Mouse (Mus musculus) frontal cortex, adult (tissue): Measurements from ENCODE around the gene Ppfia3.
A peak's percentile ranks its signal among the peaks of the same experiment; 100 is the strongest.
"Not testable (repeated sequence)": the region's sequence is repeated elsewhere in the genome, so short reads cannot be mapped to it uniquely, and the experiment has no call there.

Experiments
- ATAC-seq: cut with Nextera tagmentation; 2 replicates; pipeline ENCODE4 v1.9.2; 2017; ENCODE audit warnings: mild to moderate bottlenecking, moderate library complexity, mixed read lengths; ENCODE audit not compliant: low TSS enrichment

The Ppfia3 gene

DNA sequence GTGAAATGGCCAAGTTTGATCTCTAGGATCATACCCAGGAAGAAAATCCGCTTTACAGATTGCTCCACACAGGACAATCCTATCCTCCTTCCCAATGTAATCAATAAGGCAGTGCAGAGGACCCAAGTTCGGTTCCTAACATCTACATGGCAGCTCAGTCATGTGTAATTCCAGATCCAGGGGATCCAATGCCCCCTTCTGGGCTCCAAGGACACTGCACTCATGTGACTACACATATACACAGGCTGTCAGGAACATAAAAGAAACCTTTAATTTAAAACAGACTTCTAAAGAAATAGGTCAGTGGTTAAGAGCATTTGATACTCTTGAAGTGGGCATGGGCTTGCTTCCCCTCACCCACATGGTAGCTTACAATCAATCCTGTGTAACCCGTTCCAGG lies 19.3 kb upstream of the Ppfia3 start:
- ATAC-seq, result no peak

DNA sequence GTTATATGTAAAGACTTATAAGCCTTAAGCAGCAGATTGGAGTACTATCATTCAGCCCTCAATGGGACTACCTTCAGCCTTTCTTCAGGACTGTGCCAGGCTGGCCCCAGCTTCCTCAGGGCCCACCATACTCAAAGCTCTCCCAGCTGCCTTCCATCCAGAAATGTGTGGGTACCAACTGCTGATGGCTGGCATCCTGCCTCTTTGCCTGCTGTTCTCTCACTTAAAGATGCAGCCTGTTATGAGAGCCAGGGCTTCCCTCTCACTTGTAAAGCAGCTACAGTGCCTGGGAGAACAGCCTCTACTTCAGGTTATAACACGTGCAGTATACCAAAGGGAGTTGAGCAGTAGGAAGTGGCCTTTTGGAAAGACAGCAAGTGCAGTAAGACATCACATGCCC lies 9.2 kb upstream of the Ppfia3 start:
- peak; percentile 76 for ATAC-seq

DNA sequence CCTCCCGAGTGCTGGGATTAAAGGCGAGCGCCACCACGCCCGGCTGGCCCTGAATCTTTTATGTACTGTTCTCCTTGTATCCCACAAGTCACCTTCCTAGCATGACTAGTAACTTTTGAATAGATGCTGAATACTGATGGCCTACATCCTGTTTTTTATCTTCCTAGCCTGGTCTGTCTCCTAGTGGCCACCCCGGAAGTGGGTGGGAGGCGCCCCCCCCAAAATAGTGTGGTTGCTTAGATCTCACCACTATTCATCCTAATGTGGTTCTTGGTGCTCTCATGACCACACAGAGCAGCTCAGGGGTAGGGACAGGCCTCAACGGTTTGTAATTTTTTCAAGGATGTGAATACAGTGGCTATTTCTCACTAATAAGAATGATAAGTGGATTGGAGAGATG lies 7.8 kb upstream of the Ppfia3 start:
- no peak for ATAC-seq

DNA sequence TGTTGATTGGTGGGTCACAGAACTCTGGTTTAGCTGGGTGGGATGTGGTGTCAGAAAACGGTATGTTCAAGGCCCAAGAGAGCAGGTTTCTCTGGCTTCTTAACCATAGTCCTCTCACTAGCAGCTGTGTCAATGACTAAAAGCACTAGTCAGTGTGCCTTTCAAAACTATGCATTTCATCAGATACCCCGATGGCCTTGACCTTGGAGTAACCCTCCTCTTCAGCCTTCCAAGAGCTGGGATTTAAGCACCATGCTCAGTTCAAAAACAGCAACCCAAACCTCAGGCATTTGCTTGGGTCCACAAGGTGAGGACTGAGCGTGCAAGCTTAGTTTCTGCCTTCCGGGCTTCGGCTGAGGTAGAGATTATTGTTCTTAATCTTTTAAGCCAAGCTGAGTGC lies 5.6 kb upstream of the Ppfia3 start:
- no peak for ATAC-seq

DNA sequence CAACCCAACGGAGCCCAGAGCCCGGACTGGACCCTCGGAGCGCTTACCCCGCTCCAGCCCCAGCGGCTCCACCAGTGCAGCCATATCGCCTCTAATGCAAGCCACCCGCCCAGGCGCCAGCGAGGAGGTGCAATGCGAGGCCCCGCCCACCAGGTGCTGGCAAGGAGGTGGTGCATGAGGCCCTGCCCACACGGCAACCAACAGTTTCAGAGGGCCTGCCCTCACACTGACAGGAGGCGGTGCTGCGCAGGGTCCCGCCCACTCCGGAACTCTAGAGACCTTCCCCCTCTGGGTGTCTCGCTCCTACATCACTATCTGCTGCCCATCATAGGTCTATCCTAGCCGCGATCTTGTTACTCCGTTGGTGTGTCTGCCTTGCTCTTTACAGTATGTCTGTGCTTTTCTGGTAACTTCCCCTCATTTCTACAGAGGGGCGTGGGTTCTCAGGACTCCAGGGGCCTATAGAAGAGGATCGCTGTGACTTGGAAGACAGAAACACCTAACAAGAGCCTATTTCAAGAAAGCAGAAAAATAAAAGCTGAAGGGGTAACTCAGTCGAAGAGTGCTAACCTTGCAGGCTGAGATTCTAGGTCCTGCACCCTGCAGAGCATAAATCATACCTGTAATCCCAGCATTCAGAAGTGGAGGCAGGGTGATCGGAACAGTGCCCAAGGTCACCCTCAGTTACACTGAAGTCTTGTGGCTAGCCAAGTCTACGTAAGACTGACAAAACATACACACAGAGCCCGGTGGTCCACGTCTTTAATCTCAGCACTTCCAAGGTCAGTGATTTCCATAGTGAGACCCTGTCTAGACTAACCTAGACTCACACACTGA lies 3.9 kb upstream of the Ppfia3 start, which contains the start of gene Lin7b:
TSS of gene Lin7b (minus strand) at position 109 of the 837 bp plus-strand sequence.
- ATAC-seq, result peak; percentile 55

DNA sequence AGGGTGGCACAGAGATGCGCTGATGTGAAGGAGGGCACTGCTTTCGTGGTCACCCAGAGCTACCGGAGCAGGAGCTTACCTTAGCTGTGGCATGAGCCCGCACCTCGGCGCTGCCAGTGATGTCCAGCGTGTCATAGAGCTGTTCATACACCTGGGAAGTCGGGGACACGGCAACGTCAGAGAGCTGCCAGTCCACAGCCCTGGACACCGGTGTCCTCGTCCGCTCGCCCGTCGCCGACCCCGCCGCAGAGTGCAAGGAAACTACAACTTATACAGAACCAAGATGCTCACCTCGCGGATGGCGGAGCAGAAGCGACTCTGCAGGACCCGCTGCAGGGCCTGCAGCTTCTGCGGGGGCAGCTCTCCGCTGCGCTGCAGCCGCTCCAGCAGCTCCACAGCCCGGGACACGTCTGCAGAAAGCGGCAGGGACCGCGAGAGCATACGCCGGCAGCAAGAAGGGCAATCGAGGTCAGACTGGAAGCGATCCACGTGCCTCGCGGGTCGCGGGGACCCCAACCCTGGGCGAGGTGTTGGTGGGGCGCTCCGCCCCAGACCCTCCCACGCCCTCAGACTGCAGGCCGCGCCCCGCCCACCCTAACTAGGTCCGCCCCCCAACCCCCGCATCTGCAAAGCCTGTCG lies 3.1 kb upstream of the Ppfia3 start:
- no peak for ATAC-seq

DNA sequence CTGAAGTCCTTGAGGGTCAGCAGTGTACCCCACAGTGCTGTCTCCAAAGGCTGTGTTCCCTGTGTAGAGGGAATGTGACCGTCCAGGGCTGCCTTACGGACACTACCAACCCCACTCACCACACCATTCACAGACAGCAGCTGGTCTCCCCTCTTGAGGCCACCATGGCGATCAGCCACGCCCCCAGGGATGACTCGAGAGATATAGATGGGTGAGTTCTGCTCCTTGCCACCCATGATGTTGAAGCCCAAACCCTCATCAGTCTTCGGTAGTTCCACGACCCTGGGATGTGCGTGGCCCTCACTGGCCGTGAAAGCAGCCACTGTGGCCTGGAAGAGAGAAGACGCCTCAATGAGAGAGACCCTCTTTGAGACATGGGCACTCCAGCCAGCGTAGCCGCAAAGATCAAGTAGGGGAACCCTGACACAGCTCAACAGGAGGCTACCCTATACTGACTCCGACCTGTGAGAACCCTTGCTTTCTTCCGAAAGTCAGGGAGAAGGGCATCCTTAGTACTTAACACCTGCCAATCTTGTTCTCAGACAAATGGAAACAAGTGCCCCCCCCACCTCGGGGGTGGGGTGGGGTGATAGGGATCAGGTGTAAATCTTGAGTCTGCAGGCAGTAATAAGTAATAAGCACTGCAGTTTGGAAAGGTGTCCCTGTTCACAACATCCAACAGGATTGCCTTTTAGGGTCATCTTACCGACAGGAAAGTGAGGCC lies 2.4 kb upstream of the Ppfia3 start:
- ATAC-seq, result no peak

DNA sequence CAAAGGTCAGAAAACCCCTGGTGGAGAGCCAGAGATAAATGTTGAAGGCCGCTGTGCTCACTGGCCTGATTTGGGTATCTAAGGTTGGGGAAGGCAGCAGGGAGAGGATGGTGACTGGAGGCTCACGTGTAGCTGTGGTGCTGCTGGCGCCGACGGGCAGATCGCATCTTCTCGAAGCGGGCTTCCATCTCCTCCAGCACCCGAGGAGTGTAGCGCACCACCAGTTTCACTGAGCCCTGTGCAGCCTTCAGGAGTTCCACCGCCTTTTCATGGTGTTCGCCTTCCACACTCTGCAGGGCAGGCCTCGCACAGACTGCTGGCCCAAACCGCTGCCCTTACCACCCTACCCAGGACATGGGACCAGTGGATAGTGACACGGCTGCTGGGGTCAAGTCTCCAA lies 1.4 kb upstream of the Ppfia3 start:
- ATAC-seq, result no peak

DNA sequence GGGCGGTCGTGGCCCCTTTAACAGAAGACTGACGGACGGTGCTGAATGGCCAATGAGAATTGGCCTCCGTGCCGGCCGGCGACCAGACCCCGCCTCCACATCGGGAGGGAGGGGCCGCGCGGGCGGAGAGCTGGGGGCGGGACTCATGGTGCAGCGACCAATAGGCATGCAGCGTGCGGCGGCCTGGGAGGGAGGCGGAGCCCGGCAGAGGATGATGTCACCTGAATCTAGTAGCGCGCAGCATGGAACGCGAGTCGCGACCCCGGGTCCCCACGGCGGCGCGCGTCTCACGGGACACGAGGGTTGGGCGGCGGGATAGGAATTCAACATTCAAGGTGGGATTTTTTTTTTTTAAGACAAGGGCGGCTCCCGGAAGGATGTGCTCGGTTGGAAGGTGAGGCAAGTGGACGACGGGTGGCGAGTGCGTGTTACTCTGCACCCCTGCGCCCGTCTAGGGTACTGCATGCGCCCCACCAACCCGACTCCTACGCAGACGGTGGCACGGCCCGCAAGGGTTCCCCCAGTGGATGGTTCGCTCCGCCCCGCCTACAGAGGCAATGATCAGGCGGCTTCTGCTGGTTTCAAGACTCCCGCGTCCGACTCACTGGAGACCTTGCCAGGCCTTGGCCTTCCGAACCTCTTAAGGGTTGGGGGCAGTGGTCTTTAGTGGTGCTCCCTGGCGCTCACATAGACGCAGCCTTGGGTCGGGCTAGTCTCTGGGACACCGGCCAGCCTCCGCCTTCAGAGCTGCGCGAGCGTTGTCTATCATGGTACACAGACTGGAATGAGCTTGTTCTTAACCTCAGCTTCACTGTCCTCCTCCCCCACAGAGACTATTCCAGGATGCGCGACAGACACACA lies 431 bp upstream of the Ppfia3 start:
- peak; percentile 56 for ATAC-seq

DNA sequence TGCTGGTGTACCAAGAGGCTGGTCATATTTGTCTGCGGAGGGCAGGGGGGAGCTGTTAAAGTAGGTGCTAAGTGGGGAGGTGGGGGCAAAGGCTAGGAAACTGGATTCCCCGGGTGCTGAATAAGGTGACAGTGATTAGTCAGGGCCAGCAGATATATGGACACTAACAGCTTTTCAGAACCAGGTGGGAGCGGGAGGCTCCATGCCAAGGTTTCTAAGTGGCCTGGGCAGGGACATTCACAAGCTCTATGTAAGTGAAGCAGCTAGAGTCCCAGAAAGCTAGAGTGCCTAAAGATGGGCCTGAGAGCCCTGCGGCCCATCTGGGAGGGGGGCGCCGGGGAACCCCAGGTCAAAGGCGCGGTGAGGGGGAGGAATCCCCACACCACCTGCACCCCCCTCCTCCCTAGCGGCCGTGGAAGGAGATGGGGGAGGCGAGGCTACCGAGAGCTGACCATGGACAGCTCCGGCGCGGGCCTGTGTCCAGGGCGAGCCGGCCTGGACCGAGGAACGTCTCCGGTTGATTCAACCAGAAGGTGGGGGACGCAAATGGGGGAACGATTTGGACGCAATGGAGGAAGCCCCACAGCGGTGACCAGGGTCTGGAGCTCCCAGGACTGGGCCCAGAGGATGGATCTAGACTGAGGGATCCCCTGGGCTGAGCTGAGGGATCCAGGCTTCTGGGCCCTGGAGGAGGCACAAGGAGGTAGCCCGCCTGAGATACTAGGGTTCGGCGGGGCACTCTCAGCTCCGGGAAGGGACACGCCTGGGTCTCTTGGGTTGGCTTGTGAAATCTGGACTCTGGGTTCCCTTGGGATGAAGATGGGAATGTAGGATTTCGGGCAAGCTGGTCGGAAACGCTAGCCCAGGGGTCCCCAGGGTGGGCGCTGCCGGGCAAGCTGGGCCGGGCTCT lies 822 bp downstream of the Ppfia3 start:
- ATAC-seq, result no peak

DNA sequence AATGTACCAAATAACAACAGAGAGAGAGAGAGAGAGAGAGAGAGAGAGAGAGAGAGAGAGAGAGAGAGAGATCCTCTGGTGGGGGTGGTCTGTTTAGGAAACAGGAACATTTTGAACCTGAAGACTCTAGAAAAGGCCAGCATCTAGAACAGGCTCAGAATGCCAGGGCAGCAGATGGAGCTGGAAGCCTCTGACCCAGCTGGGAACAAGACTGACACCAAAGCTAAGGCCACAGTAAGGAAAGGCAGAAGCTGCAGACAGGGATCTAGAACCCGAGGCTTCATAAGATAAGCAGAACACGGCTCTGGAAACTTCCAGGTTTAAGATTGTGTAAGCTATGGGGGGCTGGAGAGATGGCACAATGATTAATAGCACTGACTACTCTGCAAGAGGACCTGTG lies 2.8 kb downstream of the Ppfia3 start:
- no peak for ATAC-seq

DNA sequence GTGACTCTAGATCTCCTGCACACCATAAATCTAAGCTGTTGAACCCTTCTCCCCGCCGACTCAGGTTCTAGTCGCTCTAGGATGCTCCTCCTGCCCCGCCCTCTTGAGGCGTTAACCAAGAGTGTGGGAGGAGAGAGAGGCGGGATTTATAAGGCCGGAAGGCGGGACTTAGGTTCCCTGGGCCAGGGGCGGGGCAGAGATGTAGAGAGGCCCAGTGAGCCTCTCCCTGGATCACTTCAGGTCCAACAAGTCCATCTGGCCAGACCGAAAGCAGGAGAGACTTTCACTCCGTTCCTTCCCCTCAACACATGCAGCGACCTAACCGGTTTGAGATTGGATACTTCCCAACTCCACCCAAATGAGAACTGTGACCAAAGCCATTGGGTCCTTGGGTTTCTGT lies 4.0 kb downstream of the Ppfia3 start:
- no peak for ATAC-seq

DNA sequence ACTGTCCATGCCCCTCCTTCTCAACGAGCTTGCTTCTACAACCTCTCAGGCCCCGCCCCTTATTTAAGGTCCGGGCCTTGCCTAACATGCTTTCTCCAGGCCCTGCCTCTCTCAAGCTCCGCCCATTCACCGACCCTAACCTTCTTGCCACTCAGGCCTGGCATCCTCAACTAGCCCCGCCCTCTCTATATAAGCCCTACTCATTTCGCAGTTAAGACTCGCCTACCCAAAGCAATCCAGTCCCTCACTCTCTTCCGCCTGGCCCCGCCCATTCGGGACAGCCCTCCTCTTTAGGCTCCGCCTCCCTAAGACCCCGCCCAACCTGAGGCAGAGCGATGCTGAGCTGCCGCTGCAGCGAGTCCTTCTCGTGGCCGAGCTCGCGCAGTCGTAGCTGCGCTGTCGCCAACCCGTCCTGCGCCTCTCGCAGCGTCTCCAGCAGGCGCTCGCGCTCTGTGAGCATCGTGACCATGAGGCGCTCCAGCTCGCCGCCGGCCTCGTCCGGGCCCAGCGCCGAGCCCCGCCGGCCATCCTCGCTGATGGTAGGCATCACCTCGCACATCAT lies 5.5 kb downstream of the Ppfia3 start:
- ATAC-seq, result peak; percentile 56

DNA sequence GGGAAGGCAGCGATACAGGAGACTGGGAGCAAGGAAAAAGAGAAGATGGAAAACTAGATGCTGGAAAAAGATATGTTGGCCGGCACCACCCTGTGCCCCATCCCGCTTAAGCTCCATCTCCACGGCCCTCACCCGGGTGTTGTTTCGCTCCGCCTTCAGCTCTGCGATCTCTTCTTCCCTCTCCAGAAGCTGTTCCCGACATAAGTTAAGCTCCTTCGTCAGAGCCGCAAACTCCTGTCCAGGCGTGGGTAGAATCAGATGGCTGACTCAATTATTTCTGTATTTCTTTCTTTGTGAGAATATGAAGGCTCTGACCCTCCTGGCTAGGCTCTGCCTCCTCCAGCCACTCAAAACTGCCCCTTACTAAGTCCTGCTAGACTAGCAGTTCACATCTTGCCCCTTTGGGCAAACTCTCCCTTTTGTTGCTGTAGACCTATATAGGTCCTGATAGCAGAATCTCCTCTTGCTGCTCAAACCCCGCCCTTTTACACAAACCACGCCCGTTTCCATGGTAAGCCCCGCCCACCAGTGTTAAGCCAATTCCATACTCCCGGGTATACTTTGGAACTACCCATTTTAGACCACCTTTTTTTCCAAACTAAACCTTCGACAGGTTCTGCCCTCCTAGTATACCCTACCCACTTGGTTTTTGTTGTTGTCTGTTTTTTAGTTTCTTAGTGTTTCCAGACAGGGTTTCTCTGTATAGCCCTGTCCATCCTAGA lies 6.3 kb downstream of the Ppfia3 start:
- ATAC-seq, result peak; percentile 35; the same call in 1 of the 2 replicates

DNA sequence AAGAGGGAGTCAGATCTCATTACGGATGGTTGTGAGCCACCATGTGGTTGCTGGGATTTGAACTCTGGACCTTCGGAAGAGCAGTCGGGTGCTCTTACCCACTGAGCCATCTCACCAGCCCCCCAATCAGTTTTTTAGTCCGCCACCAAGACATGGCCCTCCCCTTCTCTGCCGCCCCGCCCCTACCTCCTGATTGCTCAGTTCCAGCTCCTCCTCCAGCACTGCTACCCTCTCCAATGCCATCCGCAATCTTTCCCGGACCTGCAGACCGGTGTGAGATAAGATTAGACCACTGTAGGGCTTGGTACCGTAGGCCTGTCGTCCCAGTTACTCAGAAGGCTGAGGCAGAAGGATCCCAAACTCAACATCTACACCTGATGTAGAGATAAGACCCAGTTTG lies 7.7 kb downstream of the Ppfia3 start:
- ATAC-seq, result not testable (repeated sequence)

DNA sequence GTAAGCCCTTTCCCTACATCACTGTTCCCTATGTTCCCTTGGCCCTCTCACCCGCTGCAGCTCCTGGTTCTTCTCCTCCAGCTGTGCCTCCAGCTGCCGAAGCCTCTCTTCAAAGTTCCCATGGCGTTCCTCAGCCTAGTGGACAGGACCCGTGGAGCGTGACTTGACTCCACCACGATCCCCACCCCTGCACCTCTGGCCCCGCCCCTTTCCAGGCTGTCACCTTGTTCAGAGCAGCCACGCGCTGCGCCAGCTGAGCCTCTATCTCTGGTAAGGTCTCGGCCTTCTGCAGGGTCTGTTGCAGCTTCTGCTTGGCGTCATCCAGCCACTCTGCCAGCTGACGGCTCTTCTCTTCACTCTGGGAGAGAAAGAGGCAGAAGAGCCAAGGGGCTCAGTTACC lies 10.7 kb downstream of the Ppfia3 start:
- ATAC-seq, result no peak

DNA sequence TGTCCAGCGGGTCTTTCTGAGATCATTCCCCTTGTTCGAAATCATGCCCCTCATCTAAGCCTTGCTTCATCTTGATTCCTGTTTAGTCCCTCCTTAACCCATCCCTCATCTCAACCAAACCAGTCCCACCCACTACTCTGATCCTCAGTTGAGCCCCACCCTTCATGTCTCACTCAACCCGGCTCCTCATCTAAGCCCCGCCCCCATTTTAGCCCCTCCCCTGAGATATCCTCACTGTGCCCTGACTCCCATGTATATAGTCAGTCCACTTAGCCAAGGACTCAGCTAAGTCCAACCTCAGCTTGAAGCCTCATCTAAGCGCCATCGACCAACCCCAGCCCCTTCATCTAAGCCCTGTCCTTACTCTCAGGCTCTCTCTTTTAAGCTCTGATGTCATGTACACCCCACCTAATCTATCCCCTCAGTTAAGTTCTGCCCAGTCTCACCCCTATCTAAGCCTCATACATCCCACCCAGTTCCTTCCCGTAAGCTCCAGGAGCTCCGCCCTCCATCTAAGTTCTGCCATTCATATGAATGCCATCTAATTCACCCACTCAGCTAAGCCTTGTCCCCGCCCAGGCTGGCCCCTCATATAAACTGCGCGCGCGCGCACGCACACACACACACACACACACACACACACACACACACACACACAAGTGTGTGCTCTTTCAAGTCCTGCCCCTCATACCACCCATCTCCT lies 11.3 kb downstream of the Ppfia3 start:
- ATAC-seq, result no peak

DNA sequence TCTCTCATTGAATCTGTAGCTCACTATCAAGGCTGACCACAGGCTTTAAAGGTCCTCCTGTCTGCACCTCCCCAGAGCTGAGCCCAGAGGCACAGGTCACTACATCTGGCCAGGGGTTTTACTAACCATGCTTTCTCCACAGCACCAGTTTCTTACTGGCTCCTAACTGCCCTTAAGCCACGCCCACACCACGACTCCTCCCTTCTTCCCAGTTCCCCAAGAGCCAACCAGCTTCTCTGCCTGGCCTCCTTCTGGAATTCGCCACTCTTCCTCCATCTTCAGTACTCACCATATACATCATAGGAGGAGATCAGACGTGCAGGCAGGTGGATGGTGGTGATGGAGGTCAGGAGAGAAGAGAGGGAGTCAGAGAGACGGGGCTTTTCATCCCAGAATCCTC lies 13.8 kb downstream of the Ppfia3 start:
- no peak for ATAC-seq

DNA sequence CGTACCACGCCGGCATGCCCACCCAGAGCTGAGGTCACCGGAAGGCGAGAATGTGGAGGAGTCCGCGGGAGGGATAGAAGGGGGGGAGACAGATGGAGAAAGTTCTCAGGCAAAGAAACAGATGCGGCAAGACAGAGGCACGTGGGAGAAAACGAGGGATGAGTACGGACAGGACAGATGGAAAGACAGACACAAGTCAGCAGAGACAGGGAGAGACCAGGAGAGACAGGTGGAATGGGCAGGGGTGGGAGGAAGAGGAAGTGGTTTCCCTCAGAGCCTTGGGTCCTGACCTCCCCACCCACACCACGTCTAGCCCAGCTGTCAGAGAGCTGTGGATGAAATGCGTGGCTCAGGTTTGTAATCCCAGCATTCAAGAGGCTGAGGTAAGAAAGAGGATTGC lies 19.9 kb downstream of the Ppfia3 start:
- ATAC-seq, result no peak
